Mouse (Mus musculus): Measurements from ENCODE around the gene Cd2bp2.
A peak's percentile ranks its signal among the peaks of the same experiment; 100 is the strongest.

Cd2bp2 gene

DNA sequence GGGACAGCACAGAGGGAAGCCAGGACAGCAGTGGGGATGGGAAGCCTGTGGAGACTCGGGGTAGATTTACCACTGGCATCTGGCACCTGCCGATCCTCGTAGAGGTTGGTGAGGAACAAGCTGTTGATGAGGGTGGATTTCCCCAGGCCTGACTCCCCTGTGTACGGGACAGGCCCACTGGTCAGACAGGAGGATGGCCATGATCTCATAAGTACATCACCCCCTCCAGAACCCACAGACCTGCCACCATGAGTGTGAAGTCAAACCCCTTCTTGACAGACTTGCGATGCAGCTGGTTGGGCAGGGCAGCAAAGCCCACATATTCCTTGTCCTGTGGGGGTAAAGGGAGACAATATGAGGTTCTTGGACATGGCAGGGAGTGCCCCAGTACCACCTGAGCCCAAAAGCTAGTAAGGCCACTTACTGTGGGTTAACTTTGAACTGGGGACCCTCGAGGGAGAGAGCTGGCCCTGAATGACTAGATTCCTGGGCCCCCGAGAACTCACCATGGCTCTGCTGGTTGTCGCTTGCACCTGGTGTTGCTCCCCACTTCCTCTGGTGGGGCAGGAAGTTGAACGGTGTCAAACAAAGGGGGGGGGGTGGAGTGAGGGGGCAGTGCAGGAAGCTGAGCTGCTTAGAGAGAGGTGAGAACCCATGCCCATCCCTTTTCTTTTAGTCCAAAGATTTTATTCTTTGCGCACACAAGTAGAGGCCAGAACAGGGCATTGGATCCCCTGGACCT is 22.2 kb upstream of the Cd2bp2 start:
- peak; percentile 87 for DNase-seq (ENCODE audit: low read depth, low spot score)

DNA sequence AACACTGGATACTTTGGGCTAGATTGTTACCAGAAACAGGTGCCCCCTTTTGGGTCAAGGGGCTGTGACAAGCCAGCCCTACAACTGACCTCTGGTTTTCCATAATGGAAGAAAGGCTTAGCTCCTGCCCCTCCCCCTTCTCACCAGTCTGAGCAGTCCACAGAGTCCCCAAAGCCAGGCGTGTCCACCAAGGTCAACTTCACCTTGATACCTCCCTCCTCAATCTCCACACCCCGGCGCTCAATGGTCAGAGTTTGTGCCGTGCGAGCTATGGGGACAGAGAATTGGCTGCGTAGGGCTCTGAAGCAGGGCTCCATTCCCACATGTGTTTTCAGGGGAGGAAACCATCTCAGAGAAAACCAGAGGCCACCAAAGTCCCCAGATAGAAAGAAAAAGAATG is 21.6 kb upstream of the Cd2bp2 start:
- peak; percentile 39 for DNase-seq (ENCODE audit: low read depth, low spot score)

DNA sequence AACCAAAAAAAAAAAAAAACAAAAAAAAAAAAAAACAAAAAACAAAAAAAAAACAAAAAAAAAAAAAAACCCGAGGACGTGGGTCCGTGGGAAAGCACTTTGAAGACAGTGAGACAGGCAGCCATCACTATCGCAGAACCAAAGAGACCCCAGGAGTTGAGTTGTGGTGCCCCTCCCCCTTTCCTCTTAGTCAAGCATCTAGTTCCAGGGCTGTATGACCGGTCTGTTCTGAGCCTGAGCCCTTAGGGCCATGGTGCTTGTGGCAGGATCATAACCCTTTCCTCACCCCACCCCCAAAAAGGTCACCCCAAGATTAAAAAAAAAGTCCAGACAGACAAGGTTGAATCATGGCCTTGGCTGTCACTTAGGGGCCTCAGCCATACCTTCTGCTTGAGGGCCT is 20.5 kb upstream of the Cd2bp2 start:
- DNase-seq (ENCODE audit: low read depth, low spot score), result no peak

DNA sequence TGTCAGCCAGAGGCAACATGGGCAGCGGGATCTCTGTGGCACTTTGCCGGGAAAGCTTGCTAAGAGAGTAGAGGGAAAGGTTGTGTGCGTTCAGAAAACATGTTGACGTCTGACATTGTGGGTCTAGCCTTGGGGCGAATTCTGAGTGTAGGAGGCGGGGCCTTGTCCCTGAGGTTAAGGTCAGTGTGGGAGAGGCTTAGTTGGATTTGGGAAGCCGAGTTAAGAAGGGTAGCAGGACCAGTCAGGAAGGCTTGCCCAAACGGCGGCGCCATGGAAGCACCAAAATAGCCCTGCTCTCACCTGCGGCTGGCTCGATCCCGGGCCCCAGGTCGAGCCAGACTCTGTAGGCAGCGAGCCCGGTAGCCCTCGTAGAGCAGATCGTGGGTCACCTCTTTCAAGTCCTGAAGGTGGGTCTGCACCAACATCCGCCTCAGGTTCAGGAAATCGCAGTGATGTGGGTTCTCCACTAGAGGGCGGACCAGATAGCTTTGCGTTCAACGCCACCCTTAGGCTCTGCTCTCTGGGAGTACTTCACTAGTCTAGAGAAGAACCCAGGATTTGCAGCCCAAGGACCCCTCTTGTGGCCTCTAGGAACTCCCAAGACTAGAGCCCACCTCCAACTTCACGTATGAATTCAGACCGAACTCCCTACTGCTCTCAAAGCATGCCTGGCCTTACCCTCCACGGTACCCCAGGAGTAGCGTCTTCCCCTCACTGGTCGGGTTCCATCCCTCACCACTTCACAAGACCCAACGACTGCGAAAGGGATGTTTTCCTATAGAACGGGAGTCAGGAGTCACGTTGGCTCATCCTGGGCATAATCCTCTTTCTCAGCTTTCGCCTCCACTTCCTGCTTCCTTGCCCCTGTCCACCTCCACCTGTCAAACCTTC is 19.4 kb upstream of the Cd2bp2 start:
- DNase-seq (ENCODE audit: low read depth, low spot score), result peak; percentile 76

DNA sequence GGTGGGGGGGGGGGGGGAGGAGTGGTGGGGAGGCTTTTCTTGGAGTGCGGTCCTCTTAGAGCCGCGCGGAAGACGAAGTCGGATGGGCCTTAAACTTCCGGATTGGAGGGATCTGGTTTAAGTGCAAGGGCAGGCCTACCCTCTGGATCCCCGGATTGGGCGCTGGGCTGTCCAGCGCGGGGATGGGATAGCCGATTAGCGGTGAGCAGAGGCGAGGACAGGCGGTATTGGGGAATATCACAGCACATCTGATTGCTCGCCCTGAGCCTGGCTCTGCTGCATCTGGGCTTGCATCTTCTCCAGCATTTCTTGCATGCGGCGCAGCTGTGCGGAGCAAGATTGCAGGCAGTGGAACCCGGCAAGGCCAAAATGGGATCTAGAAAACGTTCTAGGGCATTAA is 18.7 kb upstream of the Cd2bp2 start:
- no peak for DNase-seq (ENCODE audit: low read depth, low spot score)

DNA sequence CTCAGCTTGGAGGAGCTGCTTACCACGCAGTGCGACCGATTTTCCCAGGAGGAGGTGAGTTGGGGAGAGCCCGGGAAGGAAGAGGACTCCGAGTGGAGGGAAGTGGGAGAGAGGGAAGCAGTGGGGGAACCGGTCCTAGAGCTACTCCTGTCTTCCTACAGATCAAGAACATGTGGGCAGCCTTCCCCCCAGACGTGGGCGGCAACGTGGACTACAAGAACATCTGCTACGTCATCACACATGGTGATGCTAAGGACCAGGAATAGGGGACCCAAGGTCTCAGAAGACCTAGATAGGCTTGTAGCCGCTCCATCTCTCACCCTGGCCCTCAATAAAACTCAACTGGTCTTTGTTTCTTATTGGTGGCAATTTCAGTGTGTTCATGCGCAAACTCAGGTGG is 18.1 kb upstream of the Cd2bp2 start:
- no peak for DNase-seq (ENCODE audit: low read depth, low spot score)

DNA sequence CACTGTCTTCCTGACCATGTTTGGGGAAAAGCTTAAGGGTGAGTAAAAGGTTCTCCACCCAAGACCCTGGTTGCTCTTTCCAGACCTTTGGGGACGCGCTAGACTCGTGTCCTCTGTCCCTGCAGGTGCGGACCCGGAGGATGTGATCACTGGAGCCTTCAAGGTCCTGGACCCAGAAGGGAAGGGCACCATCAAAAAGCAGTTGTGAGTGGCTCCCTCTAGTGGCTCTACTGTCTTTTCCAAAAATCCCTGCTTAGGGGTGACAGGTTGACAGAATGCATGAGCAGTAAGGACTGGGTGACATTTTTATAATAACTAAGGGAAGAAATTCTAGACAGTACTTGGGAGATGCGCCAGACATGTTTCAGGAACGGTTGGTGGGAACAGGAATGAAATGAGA is 17.6 kb upstream of the Cd2bp2 start:
- DNase-seq (ENCODE audit: low read depth, low spot score), result peak; percentile 52

DNA sequence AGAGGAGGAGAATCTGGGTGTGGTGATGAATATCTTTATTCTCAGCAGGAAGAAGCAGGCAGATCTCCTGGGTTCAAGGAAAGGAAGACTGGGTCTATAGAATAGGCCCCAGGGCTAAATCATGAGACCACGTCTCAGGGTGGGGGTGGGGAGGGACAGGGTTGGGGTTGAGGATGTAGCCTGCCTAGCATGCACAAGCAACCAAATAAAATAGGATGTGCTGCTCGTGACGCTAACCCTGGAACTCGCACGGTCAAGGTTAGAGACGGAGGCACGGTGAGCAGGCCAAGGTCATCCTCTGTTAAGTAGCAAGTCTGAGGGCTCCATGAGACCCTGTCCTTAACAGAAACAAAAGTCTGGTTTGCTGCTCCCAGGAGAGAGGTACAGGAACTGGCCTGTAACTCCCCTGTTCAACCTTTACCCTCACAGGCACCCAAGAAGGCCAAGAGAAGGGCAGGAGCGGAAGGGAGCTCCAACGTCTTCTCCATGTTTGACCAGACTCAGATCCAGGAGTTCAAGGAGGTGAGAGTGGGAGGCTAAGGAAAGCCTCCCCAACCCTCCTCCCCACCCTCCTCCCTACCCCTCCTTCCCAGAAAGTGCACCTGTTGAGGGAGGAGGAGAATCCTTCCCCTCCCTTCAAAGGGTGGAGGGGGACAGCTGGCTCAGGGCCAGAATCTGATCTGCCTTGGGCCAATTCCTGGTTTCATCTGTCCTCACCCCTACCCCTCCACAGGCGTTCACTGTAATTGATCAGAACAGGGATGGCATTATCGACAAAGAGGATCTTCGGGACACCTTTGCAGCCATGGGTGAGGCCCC is 16.8 kb upstream of the Cd2bp2 start:
- no peak for DNase-seq (ENCODE audit: low read depth, low spot score)

DNA sequence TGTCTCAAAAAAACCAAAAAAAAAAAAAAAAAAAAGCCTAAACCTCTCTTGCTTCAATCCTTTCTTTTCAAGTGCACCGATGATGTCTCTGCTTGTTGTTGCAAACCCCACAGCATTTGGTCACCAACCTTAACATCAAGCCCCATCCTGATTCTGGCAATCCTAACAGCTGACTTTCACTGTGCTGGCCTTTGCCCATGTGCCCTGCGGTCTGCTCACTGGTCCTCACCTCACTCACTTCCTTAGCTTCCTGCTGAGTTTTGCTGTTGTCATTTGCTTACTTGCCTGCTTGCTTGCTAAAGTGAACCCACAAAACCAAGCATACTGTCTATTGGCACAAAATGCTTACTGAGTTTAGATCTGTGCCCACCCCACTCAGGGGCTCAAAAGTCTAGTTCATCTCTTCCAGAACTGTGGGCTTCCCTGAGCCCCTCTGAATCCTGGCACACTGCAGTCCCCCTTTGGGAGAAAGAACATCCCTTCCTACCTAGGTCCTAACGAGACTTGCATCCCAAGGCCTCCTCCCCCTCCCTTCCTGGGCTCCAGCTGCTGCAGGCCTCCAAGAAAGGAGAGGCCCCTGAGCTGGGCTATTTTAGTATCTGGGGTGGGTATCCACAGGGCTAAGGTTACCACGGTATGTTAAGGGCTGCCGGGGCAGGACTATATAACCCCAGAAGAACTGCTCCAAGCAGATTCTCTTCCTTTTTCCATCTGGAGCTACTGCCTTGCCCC is 15.3 kb upstream of the Cd2bp2 start:
- DNase-seq (ENCODE audit: low read depth, low spot score), result peak; percentile 27

DNA sequence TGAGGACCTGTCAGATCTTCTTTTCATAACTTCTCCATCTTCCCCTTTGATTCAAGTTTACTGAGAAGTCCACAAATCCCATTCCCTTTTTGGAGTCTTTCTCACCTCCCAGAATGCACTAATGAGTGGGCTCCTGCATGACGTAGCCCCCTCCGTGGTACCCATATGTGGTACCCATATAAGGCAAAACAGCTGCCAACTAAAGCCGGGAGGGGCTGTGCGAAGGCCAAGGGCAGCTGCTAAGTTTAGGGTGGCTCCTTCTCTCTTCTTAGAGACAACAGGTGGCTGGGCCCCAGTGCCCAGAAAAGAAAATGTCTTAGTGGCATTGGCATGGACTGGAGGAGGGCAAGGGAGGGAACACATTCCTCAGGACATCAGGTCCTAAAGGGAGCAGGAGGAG is 14.4 kb upstream of the Cd2bp2 start:
- peak; percentile 81 for DNase-seq (ENCODE audit: low read depth, low spot score)

DNA sequence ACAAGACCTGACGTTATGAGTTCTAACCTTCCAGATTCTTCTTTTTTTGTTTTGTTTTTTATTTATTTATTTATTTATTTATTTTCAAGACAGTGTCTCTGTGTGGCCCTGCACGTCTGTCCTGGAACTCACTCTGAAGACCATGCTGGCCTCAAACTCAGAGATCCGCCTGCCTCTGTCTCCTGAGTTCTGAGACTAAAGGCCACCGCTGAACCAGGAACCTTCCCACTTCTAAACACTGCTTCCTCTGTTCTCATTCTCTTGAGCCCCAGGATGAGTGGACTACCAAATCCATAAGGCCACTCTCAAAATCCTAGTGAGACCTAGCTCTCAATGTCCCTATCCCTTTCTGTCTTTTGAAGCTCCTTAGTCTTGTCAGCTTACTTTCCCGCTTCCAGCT is 14.0 kb upstream of the Cd2bp2 start:
- DNase-seq (ENCODE audit: low read depth, low spot score), result no peak

DNA sequence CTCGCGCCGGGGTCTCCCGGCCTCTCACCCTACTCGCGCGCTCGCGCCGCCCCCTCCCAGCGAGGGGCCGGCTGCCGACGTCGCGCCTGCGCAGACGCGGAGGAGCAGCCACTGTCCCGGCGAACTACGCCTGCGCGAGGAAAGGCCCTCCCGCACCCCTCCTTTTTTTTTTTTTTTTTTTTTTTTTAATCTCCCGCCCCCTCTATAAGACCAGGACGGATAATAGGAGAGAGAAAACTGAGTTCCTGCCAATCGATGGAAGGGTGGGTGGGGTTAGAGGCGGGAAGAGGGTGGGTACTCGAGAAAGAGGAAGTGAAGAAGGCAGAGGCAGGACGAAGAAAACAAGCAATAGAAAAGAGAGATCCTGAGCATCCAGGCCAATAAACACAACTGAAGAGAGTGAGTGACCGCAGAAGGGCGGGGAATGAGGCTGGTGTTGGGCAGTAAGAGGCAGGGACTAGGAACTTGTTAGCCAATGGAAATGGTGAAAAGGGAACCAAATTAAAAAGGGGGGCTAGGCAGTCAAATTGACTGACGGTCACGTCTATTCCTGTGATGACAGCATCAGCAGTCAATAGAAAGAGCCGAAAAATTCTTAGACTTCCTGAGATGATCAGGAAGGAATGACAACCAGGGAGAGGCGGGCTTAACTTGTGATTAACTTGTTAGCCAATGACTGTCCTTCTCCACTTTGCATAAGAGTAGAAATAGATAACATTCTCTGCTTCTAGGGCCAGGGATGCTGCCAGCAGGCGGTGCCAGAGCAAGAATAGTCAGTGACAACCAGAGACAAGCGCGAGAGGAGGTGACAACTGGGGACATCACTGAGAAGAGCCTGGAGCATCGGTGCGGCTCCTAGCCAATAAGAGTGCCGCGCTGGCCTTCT is 12.9 kb upstream of the Cd2bp2 start, which contains the start of gene Mylpf:
Mylpf (plus strand) TSS at position 338 of the 886 bp plus-strand sequence.
- peak; percentile 98 for DNase-seq (ENCODE audit: low read depth, low spot score)

DNA sequence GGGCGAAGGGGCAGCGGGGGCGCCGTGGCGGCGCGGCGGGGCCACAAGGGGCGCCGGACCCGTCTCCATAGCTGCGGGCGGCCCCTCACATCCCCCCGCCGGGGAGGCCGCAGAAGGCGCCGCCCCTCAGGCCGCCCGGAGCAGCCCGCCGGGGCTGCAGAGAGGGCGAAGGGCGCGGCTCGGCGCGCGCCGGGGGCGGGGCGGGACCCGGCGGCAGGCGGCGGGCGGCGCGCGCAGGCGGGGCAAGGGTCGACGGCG is 12.4 kb upstream of the Cd2bp2 start, which contains the start of gene Tbc1d10b:
Tbc1d10b (minus strand) TSS at position 174 of the 258 bp plus-strand sequence.
- DNase-seq (ENCODE audit: low read depth, low spot score), result no peak

DNA sequence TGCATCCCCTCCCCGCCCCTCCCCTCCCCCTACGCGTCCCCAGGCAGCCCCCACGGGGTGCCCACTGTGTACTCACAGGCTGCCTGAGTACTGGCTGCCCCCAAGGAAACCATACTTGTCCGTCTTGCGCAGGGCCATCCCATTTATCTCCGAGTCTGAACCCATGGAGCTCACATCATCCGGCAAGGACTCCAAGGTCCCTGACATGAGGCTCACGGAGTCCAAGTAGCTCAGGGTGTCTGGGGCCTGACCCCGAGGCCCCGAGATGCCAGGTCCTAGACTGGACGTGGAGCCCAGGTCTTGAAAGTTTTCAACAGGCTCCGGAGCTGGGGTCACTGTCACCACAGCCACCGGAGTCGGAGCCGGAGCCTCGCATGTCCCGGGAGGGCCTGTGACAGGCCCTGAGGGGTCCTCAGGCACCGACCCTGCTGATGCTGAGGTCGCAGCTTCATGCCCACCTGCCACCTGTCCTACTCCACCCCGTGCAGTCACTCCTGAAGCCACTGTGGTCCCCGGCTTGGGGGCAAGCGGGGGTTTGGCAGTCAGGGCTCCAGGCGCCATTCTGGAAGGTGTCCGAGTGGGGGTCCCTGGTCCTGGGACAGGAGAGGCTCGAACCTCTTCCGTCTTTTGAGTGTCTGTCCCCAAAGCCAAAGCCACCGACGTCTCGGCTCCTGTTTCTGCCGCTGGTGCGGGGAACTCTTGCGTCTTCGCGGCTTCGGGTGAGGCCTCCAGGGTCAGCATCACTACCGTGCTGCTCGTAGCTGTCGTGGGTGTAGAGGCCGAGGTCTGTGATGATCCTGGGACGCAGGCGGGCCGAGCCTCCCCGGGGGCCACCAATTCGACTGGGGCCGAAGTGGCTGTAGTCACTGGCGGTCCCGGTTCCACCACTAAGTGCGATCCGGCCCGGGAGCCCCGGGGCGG is 11.8 kb upstream of the Cd2bp2 start:
- peak; percentile 61 for DNase-seq (ENCODE audit: low read depth, low spot score)

DNA sequence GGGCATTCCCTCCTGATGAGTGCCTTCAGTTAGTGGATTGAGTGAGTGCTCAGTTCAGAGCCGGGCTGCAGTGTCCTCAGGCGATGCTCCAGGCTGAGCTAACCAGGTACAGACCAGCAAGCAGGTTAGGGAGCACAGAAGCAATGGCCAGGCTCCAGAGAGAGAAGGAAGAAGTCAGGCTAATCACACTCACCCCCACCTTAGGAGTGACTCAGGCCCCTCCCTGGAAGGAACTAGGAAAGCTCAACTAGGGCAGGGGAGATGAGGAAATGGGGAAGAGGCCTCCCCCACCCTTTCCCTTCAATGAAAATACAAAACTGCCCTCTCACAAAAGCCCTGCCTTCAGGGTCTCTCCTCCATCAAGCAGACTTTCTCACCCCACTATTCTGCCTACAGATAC is 10.8 kb upstream of the Cd2bp2 start:
- DNase-seq (ENCODE audit: low read depth, low spot score), result no peak

DNA sequence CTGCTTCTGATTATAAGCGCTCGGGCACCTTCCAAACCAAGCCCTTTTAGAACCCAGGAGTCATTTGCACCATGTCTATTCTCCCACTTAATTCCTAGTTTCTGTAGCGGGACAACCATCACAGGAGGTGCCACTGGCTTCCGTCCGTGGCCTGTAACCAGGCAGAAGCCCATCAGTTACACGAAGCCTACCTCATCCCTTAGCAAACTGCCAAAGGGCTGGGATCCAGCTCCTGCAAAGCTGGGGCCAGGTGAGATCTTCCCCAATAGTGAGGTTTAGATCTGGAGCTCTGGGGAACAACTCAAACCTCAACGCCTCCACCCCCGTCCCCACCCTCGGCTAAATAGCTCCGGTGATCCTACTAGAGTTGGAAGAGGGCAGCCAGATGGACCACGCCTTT is 634 bp upstream of the Cd2bp2 start:
- DNase-seq (ENCODE audit: low read depth, low spot score), result no peak

DNA sequence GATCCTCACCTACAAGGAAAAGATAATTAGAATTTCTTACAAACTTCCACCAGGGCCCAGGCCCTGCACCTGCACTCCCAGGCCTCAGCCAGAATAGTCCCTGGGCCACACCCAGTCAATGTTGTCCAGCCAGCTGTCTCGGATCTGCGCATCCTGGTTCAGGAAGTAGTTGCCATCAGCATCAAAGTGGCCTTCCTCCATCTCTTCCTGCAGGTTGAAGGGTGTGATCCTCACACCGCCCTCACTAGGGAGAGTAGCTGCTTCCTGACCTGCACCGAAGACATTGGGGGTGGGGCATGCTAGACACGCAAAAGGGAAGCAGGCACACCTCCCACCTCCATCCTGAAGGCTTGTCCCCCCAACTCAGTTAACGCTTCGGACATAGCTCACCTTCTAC is 1.2 kb downstream of the Cd2bp2 start:
- no peak for DNase-seq (ENCODE audit: low read depth, low spot score)

DNA sequence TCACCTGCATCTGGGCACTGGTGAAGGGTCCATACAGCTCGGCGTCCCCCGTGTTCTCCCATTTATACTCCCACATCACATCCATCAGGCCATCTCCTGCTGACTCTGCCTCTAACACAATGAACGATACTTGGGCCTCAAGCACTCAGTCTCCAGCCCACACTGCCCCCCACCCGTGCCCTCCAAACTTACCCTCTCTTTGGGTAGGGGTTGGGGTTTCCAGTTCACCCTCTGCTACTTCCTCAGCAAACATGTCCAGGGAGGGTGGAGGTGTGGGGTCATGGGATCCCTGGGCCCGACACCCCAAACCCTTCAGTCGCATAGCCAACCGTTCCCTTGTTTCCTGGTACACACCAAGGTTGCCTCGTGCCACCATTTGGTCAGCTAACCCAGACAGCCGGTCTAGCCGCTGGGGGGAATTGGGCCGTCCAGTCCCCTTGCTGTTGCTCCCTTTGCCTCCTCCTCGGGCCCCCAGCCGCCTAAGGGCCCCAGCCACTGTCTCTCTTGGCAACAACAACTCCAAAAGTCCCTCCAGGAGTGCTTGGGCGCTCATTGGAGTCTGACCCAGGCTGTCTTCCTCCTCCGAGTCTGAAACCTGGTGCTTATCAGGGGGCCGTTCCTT is 1.7 kb downstream of the Cd2bp2 start:
- DNase-seq (ENCODE audit: low read depth, low spot score), result no peak

DNA sequence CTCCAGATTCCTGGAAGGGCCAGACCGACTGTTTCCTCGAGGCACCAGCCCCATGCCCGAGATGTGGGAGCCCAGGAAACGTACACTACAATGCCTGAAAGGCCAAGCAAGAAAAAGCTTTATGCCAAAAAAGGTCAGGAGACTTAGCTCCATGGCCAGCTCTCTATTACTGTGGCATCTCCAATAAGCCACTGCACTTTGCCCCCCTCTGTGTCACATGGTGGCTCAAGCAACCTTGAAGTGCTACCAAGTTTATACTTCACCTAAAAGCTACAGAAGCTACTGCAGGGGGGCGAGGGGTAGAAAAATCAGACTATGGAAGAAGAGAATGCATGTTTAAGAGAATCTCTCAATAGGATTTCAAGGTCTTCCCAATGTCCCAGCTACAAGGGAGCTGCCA is 2.9 kb downstream of the Cd2bp2 start:
- no peak for DNase-seq (ENCODE audit: low read depth, low spot score)

Data from A20 (cell line).